Mouse (Mus musculus): ENCODE measurements around the gene 1520401A03Rik.
"Not testable (repeated sequence)": the region's sequence is repeated elsewhere in the genome, so short reads cannot be mapped to it uniquely, and the experiment has no call there.

Gene 1520401A03Rik

DNA sequence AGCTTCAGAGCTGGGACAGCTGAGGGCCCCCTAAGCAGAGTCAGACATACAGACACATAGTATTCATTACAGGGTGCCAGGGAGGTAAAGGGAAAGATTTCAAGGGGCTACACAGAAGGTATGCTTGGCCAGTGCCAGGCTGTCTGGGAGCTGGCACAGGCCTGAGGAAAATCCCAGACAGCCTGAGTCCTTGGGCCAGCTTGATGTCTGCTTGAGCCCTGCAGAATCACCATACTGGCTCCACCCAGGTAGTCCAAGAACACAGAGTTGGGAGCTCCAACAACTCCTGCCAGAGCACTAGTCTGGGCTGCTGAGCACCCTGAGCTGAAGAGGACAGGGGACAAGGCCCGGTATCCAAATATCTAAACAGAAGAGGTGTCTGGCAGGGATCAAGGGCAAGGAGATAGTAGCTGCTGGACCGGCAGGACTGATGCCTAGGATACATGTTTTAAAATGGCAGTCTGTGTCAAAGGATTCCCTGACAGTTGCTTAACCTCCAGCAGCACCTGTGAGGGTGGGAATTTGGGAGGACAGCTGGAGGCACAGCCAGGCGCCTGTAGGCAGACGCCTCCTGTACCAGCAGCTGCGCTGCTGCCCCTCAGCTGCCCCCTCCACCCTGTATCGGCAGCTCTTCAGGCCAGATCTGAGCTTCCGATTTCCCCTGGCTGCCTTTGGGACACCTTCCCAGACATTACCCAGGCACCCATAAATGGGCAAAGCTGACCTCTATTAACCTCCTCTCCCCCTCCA is at the start of gene 1520401A03Rik:
TSS of gene 1520401A03Rik (minus strand) at position 408 of the 750 bp plus-strand sequence.
- DNase-seq: no peak

DNA sequence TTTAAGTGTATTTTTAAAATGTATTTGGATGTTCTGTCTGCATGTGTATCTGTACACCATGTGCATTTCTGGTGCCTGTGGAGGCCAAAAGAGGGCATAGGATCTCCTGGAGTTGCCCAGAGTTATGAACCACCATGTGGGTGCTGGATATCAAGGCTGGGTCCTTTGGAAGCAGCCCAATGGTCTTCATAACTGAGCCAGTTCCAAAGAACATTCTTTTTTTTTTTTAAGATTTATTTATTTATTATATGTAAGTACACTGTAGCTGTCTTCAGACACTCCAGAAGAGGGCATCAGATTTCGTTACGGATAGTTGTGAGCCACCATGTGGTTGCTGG is 49.6 kb upstream of the 1520401A03Rik start:
- DNase-seq: not testable (repeated sequence)

GRCm38 (mm10) chr17:23771284-23772218 is 49.0 kb upstream of the 1520401A03Rik start, which contains the start of gene Flywch1:
Gene Flywch1 (minus strand): TSS chr17:23771602.
- peak; percentile 100 for DNase-seq

- no peak for DNase-seq
Measured at GRCm38 (mm10) chr17:23770896-23771283, 48.3 kb upstream of the 1520401A03Rik start.

DNA sequence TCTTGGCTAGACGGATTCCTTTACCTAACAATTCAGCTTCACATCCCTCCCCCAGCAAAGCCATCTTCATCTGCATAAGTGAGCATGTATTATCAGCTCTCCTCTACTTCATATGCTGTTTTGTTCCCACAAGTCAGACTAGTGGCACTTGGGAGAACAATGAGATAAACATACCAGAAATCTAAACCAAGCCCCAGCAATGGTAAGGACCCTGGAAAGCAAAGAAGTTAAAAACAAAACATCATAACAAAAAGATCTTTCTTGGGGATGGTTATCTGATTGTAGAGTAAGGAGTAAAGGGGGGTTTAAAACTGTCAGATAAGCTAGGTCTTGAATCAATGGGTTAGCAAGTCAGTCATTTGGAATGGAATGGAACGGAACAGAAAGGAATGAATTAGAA is 47.9 kb upstream of the 1520401A03Rik start:
- no peak for DNase-seq

DNA sequence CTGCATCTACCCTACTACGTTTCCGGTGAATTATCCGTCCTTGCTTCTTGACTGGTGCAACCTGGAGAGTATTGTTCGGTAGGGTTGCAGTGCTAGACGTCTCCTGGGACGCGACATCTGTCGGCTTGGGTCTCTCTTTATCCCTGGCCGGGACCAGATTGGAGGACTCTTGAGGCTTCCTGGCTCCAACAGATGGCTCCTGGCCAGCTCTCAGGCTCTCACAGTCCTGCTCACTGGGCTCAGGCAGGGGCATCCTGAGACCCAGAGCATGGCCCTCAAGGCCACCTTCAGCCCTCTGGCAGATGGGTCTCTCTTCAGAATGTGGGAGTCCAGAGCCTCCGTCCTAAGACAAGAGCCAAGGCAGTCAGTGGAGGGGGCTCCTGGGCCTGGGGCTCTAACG is 40.4 kb upstream of the 1520401A03Rik start:
- DNase-seq: no peak

- DNase-seq: no peak
Measured at GRCm38 (mm10) chr17:23761155-23761554, 38.6 kb upstream of the 1520401A03Rik start.

- DNase-seq: no peak
Measured at GRCm38 (mm10) chr17:23760231-23760630, 37.6 kb upstream of the 1520401A03Rik start.

DNA sequence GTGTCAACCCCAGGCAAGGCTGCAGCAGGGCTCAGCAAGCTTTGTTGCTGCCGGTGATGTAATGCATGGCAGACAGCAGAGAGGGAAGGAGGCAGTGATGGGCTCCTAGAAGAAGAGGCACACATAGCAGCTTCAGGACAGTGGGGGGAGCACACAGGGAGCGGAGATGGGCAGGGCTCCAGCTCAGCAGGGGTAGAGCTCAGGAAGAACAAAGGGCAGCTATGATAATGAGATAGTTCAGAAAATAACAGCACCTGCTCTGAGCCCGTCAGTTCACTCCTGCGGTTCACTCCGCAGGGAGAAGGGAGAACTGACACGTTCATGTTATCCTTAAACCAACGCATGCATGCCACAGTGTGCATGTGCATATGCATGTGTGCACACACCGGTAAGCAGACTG is 36.2 kb upstream of the 1520401A03Rik start:
- DNase-seq: peak; percentile 42

- no peak for DNase-seq
Measured at GRCm38 (mm10) chr17:23757581-23757980, 35.0 kb upstream of the 1520401A03Rik start.

DNA sequence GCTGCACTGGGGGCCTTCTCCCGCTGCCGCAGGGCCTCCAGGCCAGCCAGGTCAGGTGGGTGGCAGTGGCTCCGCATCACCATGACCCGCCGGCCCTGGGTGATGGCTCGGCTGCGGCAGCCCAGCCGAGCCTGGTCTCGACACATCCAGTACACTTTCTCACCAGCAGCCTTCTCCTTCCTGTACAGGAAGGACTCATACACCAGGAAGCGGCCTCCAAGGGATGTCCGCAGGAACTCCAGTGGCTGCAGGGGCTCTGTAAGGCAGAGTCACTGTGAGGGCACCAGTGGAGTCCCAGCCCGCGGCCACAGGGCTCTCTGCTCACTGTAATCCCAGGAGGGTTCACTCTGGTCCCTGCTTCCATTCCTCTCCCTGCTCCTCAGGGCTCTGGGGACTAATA is 33.1 kb upstream of the 1520401A03Rik start:
- peak; percentile 42 for DNase-seq

DNA sequence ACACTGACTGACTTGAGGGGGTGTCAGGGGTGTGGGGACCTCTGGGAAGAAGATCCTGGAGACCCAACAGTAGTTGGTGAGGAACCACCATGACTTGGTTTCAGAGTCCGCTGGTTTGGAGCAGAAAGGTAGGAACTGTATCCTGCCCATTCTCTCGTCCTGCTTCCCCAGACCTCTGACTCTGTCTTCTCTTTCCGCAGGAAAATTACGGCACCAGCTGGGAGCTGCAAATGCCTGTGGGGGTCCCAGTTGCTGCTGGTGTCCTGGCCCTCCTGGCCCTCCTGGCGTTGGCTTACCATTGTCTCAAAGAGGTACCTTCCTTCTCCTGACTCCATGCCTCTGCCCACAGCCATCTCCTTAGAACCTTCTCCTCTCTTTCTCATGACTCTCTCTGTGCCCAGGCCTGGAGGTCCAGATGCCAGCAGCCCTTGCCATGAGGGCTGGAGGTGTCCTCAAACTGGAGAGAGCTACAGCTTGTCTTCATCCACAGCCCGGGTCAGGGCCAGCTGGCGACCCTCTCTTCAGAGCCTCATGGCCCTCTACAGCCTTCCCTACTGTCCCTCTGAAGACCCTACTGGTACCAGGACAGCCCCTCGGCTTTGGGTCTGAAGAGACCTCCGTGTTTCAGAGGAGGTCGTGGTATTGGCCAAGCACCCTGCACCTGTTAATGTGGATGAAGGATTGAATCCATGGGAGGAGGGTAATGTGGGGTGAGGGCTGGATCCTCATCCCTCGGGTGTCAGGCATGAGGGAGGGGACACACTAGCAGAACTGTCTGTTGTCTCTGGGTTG is 27.0 kb upstream of the 1520401A03Rik start:
- no peak for DNase-seq

GRCm38 (mm10) chr17:23748631-23749391 is 26.2 kb upstream of the 1520401A03Rik start:
- peak; percentile 92 for DNase-seq

- no peak for DNase-seq
Measured at GRCm38 (mm10) chr17:23748026-23748425, 25.4 kb upstream of the 1520401A03Rik start.

DNA sequence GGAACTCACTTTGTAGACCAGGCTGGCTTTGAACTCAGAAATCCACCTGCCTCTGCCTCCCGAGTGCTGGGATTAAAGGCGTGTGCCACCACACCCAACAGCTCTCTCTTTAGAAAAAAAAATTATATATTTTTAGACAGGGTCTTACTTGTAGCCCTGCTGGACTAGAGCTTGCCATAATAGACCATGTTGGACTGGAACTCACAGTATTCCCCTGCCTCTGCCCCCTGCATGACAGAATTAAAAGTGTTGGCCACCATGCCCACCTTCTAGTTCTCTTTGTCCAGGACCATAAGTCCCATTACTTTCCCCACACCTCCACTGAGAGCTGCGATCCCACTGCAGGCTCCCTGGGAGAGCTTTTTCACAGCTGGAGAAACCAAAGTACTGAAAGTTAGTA is 24.9 kb upstream of the 1520401A03Rik start:
- DNase-seq: no peak

DNA sequence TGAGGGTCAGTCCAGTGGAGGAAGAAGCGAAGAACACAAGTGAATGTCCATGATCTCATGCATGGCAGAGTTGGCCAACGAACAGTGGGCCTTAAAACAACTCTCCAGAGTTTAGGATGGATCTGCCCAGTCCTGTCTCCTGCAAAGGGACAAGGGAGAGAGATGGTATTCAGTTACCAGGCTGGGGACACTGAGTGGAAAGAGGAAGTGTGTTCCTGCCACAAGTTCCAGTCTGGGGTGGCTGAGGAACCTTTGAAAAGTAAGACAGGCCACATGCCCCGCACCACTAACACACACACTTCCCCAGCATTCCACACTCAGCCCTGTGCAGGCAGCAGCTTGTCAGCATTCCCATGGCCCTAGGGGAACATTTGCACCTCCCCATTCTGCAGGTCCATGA is 24.2 kb upstream of the 1520401A03Rik start:
- no peak for DNase-seq

- no peak for DNase-seq
Measured at GRCm38 (mm10) chr17:23746311-23746710, 23.7 kb upstream of the 1520401A03Rik start.

GRCm38 (mm10) chr17:23745301-23746251 is 23.0 kb upstream of the 1520401A03Rik start, which contains the start of gene Kremen2:
Gene Kremen2 (minus strand): TSS chr17:23745833.
- no peak for DNase-seq

DNA sequence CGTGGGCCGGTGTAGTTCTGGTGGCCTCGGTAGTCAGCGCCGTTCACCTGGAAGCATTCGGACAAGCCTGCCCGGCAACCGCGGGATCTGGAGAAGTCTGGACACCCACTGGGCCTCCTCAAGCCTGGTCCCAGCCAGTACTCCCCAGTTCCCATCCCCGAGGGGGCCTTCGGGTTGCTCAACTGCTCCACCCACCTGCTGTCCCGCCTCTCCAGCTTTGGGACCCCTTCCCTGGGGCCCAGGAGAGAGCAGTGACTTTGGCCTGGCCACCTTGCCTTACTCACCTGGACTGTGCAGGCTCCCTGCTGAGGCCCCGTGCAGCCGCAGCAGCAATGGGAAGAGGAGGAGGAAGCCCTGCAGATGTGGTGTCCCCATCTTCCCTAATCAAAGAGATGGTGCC is 22.1 kb upstream of the 1520401A03Rik start:
- no peak for DNase-seq

GRCm38 (mm10) chr17:23744076-23744475 is 21.5 kb upstream of the 1520401A03Rik start:
- DNase-seq: no peak

- no peak for DNase-seq
Measured at GRCm38 (mm10) chr17:23742941-23743340, 20.4 kb upstream of the 1520401A03Rik start.
